Mouse (Mus musculus) c-Kit-positive CD71-negative TER-119-negative erythroid progenitor cells, embryonic 14.5 days (primary cell): Measurements from ENCODE around the gene Oas1f.
"Not testable (repeated sequence)": the region's sequence is repeated elsewhere in the genome, so short reads cannot be mapped to it uniquely, and the experiment has no call there.

Experiments
- DNase-seq: peaks from one replicate; pipeline ENCODE4 v3.0.0-alpha.2; 2013; ENCODE audit warnings: low read depth

Oas1f gene

GRCm38 (mm10) chr5:120847067-120847466 is at the start of gene Oas1f:
Oas1f (plus strand) TSS chr5:120847367.
- no peak for DNase-seq

- DNase-seq = not testable (repeated sequence)
Measured at GRCm38 (mm10) chr5:120798147-120798546, 49.0 kb upstream of the Oas1f start.

GRCm38 (mm10) chr5:120798943-120799342 is 48.2 kb upstream of the Oas1f start:
- not testable (repeated sequence) for DNase-seq

- DNase-seq = no peak
Measured at GRCm38 (mm10) chr5:120803596-120803995, 43.6 kb upstream of the Oas1f start.

GRCm38 (mm10) chr5:120806458-120806857 is 40.7 kb upstream of the Oas1f start:
- DNase-seq = peak; percentile 65

- DNase-seq = no peak
Measured at GRCm38 (mm10) chr5:120809171-120809570, 38.0 kb upstream of the Oas1f start.

GRCm38 (mm10) chr5:120811951-120812819 is 35.0 kb upstream of the Oas1f start, which contains the start of gene Oas1c:
Oas1c (minus strand) TSS chr5:120812514.
- DNase-seq = peak; percentile 73

- no peak for DNase-seq
Measured at GRCm38 (mm10) chr5:120813023-120813422, 34.1 kb upstream of the Oas1f start.

- DNase-seq = peak; percentile 31
Measured at GRCm38 (mm10) chr5:120815949-120816348, 31.2 kb upstream of the Oas1f start.

GRCm38 (mm10) chr5:120818999-120819398 is 28.2 kb upstream of the Oas1f start:
- DNase-seq = no peak

GRCm38 (mm10) chr5:120831031-120831430 is 16.1 kb upstream of the Oas1f start:
- no peak for DNase-seq

- no peak for DNase-seq
Measured at GRCm38 (mm10) chr5:120833335-120834280, 13.6 kb upstream of the Oas1f start.

GRCm38 (mm10) chr5:120836731-120837585 is 10.2 kb upstream of the Oas1f start:
- peak; percentile 33 for DNase-seq

GRCm38 (mm10) chr5:120844713-120845112 is 2.5 kb upstream of the Oas1f start:
- no peak for DNase-seq

GRCm38 (mm10) chr5:120849601-120850136 is 2.5 kb downstream of the Oas1f start:
- peak; percentile 42 for DNase-seq

GRCm38 (mm10) chr5:120859241-120859640 is 12.1 kb downstream of the Oas1f start:
- no peak for DNase-seq

- no peak for DNase-seq
Measured at GRCm38 (mm10) chr5:120861121-120861520, 14.0 kb downstream of the Oas1f start, which contains the start of gene Oas1h. Oas1h (plus strand) TSS chr5:120861421.

- DNase-seq = peak; percentile 29
Measured at GRCm38 (mm10) chr5:120865336-120865860, 18.2 kb downstream of the Oas1f start.

- no peak for DNase-seq
Measured at GRCm38 (mm10) chr5:120869436-120870015, 22.4 kb downstream of the Oas1f start.

- no peak for DNase-seq
Measured at GRCm38 (mm10) chr5:120870081-120870480, 22.9 kb downstream of the Oas1f start.

GRCm38 (mm10) chr5:120870782-120871181 is 23.6 kb downstream of the Oas1f start:
- DNase-seq = no peak
